Mouse (Mus musculus): Measurements from ENCODE around the gene Fchsd2. TPM values are rescaled to one million over a fixed set of nuclear protein-coding genes. Genes with fewer than 3 reads are reported as not detected.
"Not testable (repeated sequence)": the region's sequence is repeated elsewhere in the genome, so short reads cannot be mapped to it uniquely, and the experiment has no call there.

Fchsd2 gene
- polyA plus RNA-seq, 1 experiment: 54.0 TPM

DNA sequence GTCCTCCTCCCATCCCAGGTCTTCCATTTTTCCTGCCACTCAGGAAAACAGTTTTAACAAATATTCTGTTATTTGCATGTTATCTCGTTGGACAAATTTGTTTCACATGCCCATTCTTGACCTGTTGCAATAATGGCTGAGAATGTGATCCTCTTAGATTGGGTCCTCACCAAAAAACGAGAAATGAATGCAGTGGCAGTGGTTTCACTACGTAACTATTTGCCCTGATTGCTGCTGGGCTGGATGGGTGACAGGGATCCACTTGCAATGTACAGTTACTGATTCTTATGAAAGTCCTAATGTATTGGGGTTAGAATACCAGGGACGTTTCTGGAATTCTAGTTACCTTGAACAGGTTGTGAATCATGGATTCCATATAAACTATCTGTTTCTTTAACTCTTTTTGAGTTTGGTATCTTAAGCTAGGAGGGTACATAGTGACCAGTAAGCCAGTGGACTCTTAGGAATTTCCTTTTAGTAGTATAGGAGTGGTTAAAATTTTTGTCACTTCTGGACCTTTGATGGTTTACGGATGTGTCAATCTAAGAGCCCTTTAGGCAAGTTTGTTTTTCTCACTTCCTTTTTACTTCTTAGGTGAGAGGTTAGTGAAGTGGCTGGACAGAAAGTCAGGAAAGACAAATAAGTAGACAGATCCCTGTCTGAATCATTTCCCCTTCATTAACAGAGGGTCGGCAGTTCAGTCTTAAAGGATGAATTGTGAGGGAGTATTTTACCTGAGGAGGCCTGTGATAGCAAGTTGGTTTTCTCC is 31.1 kb downstream of the Fchsd2 start:
- no peak for TF ChIP-seq CTCF (IDR thresholded peaks at IDR 0.05; ENCODE audit: borderline replicate concordance, extremely low read depth, insufficient read depth, insufficient read length)
- DNase-seq (ENCODE audit: low read depth): no peak

DNA sequence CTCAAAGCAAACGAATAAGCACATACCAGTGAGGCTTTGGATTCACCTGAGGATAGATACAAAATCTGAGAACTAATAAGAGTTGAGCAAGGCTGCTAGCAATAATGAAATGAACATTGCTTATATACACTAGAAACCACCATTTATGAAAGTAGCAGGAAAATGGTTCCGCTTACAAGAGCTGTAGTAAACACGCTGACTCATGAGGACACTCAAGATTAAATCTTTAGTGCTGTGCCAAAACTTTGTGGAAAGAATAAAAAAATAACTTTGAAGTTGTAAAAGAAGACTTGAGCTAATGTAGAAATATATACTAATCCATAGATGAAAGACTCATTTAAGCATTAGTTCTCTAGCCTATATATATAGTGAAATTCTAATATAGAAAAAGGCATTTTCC is 35.1 kb downstream of the Fchsd2 start:
- TF ChIP-seq POLR2A (IDR thresholded peaks at IDR 0.05; ENCODE audit: borderline replicate concordance, extremely low read depth, insufficient read depth, insufficient read length, poor library complexity, severe bottlenecking) (no peak), CTCF (IDR thresholded peaks at IDR 0.05; ENCODE audit: borderline replicate concordance, extremely low read depth, insufficient read depth, insufficient read length) (no peak)
- no peak for DNase-seq (ENCODE audit: low read depth)

DNA sequence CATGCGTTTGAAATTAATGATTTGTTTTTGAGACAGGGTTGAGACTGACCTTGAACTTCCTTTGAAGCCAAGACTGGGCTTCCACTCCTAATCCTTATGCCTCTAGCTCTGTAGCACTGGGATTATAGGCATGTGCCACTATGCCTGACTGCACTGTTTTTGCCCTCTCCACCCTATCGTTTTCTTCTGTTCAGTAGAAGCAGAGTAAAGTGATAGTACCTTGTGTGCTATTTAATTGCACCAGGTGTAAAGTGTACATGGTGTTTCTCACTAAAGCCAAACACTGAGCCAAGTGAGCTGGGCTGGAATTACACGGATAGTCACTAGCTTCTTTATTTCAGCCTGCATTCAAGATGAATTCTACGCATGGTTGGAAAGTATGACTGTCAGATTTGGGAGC is 35.9 kb downstream of the Fchsd2 start:
- no peak for DNase-seq (ENCODE audit: low read depth)
- TF ChIP-seq CTCF (IDR thresholded peaks at IDR 0.05; ENCODE audit: borderline replicate concordance, extremely low read depth, insufficient read depth, insufficient read length) (no peak), POLR2A (IDR thresholded peaks at IDR 0.05; ENCODE audit: borderline replicate concordance, extremely low read depth, insufficient read depth, insufficient read length, poor library complexity, severe bottlenecking) (no peak)

- no peak for TF ChIP-seq POLR2A (IDR thresholded peaks at IDR 0.05; ENCODE audit: borderline replicate concordance, extremely low read depth, insufficient read depth, insufficient read length, poor library complexity, severe bottlenecking)
- TF ChIP-seq CTCF (IDR thresholded peaks at IDR 0.05; ENCODE audit: borderline replicate concordance, extremely low read depth, insufficient read depth, insufficient read length): no peak
- DNase-seq (ENCODE audit: low read depth): no peak
Observed at GRCm38 (mm10) chr7:101130646-101131045, 38.0 kb downstream of the Fchsd2 start.

DNA sequence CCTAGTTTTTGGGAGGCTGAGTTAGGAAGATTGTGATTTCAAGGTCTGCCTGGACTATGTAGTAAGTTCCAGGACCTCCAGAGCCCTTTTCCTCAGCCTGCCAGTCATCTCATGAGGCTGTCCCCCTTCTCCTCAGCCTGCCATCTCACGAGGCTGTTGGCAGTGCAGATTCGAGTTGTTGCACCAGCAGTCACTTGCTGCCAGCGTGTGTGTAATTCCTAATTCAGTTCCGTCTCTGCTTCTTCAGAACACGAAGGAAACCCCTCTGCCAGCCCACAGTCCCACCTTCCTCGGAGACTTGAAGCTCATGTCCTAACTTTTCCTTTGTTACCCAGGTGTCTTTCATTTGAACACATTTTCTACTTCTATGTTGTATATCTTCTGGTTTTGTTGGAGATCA is 38.6 kb downstream of the Fchsd2 start:
- DNase-seq (ENCODE audit: low read depth): no peak
- no peak for TF ChIP-seq CTCF (IDR thresholded peaks at IDR 0.05; ENCODE audit: borderline replicate concordance, extremely low read depth, insufficient read depth, insufficient read length)
- no peak for TF ChIP-seq POLR2A (IDR thresholded peaks at IDR 0.05; ENCODE audit: borderline replicate concordance, extremely low read depth, insufficient read depth, insufficient read length, poor library complexity, severe bottlenecking)

- no peak for DNase-seq (ENCODE audit: low read depth)
- TF ChIP-seq POLR2A (IDR thresholded peaks at IDR 0.05; ENCODE audit: borderline replicate concordance, extremely low read depth, insufficient read depth, insufficient read length, poor library complexity, severe bottlenecking): no peak
Observed at GRCm38 (mm10) chr7:101133591-101133990, 40.9 kb downstream of the Fchsd2 start.

DNA sequence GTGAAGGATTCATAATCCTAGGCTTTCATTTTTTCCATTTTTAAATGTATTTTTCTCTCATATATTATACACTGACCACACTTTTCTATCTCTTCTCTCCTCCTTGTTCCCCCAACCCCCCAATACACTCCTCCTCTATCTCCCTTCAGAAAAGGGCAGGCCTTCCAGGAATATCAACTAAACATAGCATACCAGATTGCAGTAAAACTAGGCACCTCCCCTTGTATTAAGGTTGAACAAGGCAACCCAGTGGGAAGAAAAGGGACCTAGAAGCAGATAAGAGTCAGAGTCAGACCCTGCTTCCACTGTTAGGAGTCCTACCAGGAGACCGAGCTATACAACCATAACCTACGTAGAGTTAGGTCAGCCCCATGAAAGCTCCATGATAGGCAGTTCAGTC is 41.5 kb downstream of the Fchsd2 start:
- DNase-seq (ENCODE audit: low read depth): no peak
- TF ChIP-seq CTCF (IDR thresholded peaks at IDR 0.05; ENCODE audit: borderline replicate concordance, extremely low read depth, insufficient read depth, insufficient read length): no peak
- no peak for TF ChIP-seq POLR2A (IDR thresholded peaks at IDR 0.05; ENCODE audit: borderline replicate concordance, extremely low read depth, insufficient read depth, insufficient read length, poor library complexity, severe bottlenecking)

GRCm38 (mm10) chr7:101138819-101139218 is 46.2 kb downstream of the Fchsd2 start:
- no peak for DNase-seq (ENCODE audit: low read depth)
- TF ChIP-seq POLR2A (IDR thresholded peaks at IDR 0.05; ENCODE audit: borderline replicate concordance, extremely low read depth, insufficient read depth, insufficient read length, poor library complexity, severe bottlenecking): no peak
- no peak for TF ChIP-seq CTCF (IDR thresholded peaks at IDR 0.05; ENCODE audit: borderline replicate concordance, extremely low read depth, insufficient read depth, insufficient read length)

GRCm38 (mm10) chr7:101142907-101143306 is 50.2 kb downstream of the Fchsd2 start:
- no peak for DNase-seq (ENCODE audit: low read depth)
- no peak for TF ChIP-seq POLR2A (IDR thresholded peaks at IDR 0.05; ENCODE audit: borderline replicate concordance, extremely low read depth, insufficient read depth, insufficient read length, poor library complexity, severe bottlenecking)
- no peak for TF ChIP-seq CTCF (IDR thresholded peaks at IDR 0.05; ENCODE audit: borderline replicate concordance, extremely low read depth, insufficient read depth, insufficient read length)

DNA sequence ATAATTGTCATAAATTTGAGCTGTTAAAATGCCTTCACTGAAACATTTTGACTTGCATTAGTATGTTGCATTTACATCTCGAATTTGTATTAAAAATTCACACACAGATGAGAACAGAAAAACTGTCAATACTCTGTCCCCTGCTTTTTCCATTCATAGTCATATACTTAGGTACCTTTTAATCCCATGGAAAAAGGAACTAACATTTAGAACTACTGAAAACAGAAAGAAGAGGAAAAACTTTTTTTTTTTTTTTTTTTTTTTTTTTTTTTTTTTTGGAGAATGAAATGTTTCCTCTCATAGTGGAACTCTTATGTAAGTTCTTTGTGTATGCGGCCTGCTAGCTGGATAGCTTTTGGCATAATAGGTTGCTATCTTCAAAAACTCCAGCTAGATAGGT is 51.6 kb downstream of the Fchsd2 start:
- DNase-seq (ENCODE audit: low read depth): no peak
- TF ChIP-seq CTCF (IDR thresholded peaks at IDR 0.05; ENCODE audit: borderline replicate concordance, extremely low read depth, insufficient read depth, insufficient read length) (no peak), POLR2A (IDR thresholded peaks at IDR 0.05; ENCODE audit: borderline replicate concordance, extremely low read depth, insufficient read depth, insufficient read length, poor library complexity, severe bottlenecking) (no peak)

- DNase-seq (ENCODE audit: low read depth): no peak
- TF ChIP-seq POLR2A (IDR thresholded peaks at IDR 0.05; ENCODE audit: borderline replicate concordance, extremely low read depth, insufficient read depth, insufficient read length, poor library complexity, severe bottlenecking): no peak
- no peak for TF ChIP-seq CTCF (IDR thresholded peaks at IDR 0.05; ENCODE audit: borderline replicate concordance, extremely low read depth, insufficient read depth, insufficient read length)
Observed at GRCm38 (mm10) chr7:101149039-101149438, 56.4 kb downstream of the Fchsd2 start.

GRCm38 (mm10) chr7:101154883-101155282 is 62.2 kb downstream of the Fchsd2 start:
- not testable (repeated sequence) for DNase-seq (ENCODE audit: low read depth)

GRCm38 (mm10) chr7:101155284-101155683 is 62.6 kb downstream of the Fchsd2 start:
- no peak for DNase-seq (ENCODE audit: low read depth)
- no peak for TF ChIP-seq CTCF (IDR thresholded peaks at IDR 0.05; ENCODE audit: borderline replicate concordance, extremely low read depth, insufficient read depth, insufficient read length)
- no peak for TF ChIP-seq POLR2A (IDR thresholded peaks at IDR 0.05; ENCODE audit: borderline replicate concordance, extremely low read depth, insufficient read depth, insufficient read length, poor library complexity, severe bottlenecking)

Data from brain, embryonic 14.5 days (tissue).